Mouse (Mus musculus): ENCODE measurements at regions not wholly inside any gene's neighbourhood (a gene's known extent, or its start where the extent isn't known, plus 50 kb on each side); places are given as distances from the start of the nearest gene placed in this dataset.
A peak's percentile ranks its signal among the peaks of the same experiment; 100 is the strongest.

DNA sequence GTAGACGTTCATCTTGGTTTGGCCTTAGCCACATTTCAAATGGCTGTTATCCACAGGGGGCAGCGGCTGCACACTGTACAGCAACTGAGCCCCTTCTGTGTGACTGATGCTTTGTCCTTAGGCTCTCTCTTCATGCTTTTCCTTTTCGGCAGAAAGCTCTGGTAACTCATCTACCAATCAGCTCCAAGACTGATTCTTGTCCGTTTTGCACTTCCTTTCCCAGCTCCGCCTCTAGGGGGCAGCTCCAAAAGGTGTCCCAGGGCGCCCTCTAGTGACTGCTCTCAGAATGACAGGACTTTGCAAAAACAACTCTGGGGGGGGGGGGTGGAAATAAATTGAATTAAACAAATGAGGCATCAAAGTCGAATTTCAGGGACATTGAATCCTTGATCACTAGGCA is 173.0 kb downstream of the Cog6 start:
- Histone ChIP-seq H3K79me2 (ENCODE audit: control insufficient read depth, insufficient read depth, low read length) (no peaks in the 10 kb centered on the region), H3K4me1 (ENCODE audit: control insufficient read depth, insufficient read depth, low read length) (peaks cover 1% of the 10 kb centered on the region; the same call in 1 of the 2 replicates), H3K27me3 (ENCODE audit: control insufficient read depth, insufficient read depth, low read length) (no peaks in the 10 kb centered on the region), H3K4me3 (ENCODE audit: insufficient read depth, low read depth, low read length) (no peak overlapping the region), H3K27ac (replicated peaks; ENCODE audit: insufficient read depth, low read depth, low read length) (no peak overlapping the region), H3K9ac (ENCODE audit: low read depth, low read length) (no peak overlapping the region), H3K36me3 (ENCODE audit: control insufficient read depth, insufficient read depth, low read length) (no peaks in the 10 kb centered on the region)
- TF ChIP-seq POLR2A (IDR thresholded peaks at IDR 0.05; ENCODE audit: extremely low read depth, insufficient read depth, low read length) (no peak), CTCF (IDR thresholded peaks at IDR 0.05; ENCODE audit: low read depth, low read length) (peak; percentile 95)
- 32% methylated on average over 7 of the region's 7 CpGs for WGBS
- DNase-seq (ENCODE audit: extremely low read depth, low read depth, low spot score): peak; percentile 63

DNA sequence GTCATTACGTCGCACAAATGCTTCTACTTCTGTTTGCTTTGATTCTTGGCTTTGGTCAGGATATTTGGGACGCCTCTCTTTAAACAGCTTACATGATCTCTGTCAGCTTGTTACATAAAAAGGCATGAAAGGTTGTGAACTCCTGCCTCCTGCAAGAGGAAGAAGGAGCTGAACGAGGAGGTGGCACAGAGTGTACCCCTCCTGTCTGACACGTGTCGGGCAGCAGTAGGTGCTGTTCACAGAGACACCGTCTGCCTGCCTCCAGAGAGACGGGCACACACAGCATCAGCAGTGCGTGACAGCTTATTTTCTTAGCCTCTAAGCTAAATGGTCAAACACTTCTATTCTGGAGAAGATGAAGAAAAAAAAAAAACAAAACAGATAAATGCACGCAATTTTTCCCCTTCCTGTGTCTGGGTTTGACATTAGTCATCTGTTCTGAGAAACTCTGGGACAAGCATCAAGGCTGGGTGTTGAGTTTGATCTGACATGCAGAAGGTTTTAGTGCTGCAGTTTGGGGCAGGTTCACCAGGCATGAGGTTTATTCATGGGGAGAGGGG is 174.1 kb downstream of the Cog6 start:
- DNase-seq (ENCODE audit: extremely low read depth, low read depth, low spot score): no peak
- H3K4me3 ChIP-seq (ENCODE audit: insufficient read depth, low read depth, low read length): no peak overlapping the region
- H3K79me2 ChIP-seq (ENCODE audit: control insufficient read depth, insufficient read depth, low read length): no peaks in the 10 kb centered on the region
- no peak for TF ChIP-seq CTCF (IDR thresholded peaks at IDR 0.05; ENCODE audit: low read depth, low read length)
- TF ChIP-seq POLR2A (IDR thresholded peaks at IDR 0.05; ENCODE audit: extremely low read depth, insufficient read depth, low read length): no peak
- WGBS: 82% methylated on average over 10 of the region's 10 CpGs
- no peaks in the 10 kb centered on the region for H3K36me3 ChIP-seq (ENCODE audit: control insufficient read depth, insufficient read depth, low read length)
- H3K9ac ChIP-seq (ENCODE audit: low read depth, low read length): no peak overlapping the region
- H3K27ac ChIP-seq (replicated peaks; ENCODE audit: insufficient read depth, low read depth, low read length): no peak overlapping the region
- H3K4me1 ChIP-seq (ENCODE audit: control insufficient read depth, insufficient read depth, low read length): peaks cover 1% of the 10 kb centered on the region; the same call in 1 of the 2 replicates
- no peaks in the 10 kb centered on the region for H3K27me3 ChIP-seq (ENCODE audit: control insufficient read depth, insufficient read depth, low read length)

DNA sequence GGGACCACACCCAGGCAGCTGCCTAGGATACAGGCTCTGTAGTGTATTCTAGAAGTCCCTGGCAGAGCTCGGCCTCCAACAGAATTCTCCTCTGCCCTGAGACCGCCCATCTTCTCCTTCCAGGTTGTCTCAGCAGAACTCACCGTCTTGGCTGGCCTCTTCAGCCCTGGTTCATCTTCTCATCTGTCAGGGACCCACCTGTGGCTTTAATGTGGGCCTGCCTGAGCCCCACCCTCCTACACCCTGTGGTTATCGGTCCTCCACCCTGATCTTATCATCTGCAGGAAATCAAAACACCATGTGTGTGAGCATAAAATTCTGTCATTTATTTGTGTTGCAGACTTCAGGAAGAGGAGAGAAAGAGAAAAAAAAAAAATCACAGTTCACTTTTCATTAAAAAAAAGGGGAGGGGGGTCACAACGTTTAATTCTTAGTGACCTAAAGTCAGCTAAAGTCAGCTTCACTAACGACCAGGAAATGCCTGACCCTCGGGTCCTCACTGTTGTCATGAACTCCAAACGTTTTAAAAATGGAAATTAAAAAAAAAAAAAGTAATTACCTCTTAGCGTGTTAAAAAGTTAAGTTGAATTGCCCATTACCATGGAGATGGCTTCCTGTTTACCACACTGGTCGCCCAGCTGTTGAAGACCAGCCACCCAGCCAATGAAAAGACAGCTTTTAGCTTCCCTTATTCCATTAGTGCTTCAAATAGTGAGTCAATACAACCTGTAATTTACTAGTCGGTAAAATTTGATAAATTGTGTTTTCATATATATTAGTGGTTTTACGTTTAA is 176.7 kb downstream of the Cog6 start:
- Histone ChIP-seq H3K9ac (ENCODE audit: low read depth, low read length) (no peak overlapping the region), H3K79me2 (ENCODE audit: control insufficient read depth, insufficient read depth, low read length) (no peaks in the 10 kb centered on the region), H3K4me3 (ENCODE audit: insufficient read depth, low read depth, low read length) (no peak overlapping the region), H3K27me3 (ENCODE audit: control insufficient read depth, insufficient read depth, low read length) (no peaks in the 10 kb centered on the region), H3K27ac (replicated peaks; ENCODE audit: insufficient read depth, low read depth, low read length) (no peak overlapping the region), H3K36me3 (ENCODE audit: control insufficient read depth, insufficient read depth, low read length) (no peaks in the 10 kb centered on the region), H3K4me1 (ENCODE audit: control insufficient read depth, insufficient read depth, low read length) (peaks cover 1% of the 10 kb centered on the region; the same call in 1 of the 2 replicates)
- no peak for TF ChIP-seq CTCF (IDR thresholded peaks at IDR 0.05; ENCODE audit: low read depth, low read length)
- no peak for TF ChIP-seq POLR2A (IDR thresholded peaks at IDR 0.05; ENCODE audit: extremely low read depth, insufficient read depth, low read length)
- 68% methylated on average over 12 of the region's 12 CpGs for WGBS
- DNase-seq (ENCODE audit: extremely low read depth, low read depth, low spot score): no peak

DNA sequence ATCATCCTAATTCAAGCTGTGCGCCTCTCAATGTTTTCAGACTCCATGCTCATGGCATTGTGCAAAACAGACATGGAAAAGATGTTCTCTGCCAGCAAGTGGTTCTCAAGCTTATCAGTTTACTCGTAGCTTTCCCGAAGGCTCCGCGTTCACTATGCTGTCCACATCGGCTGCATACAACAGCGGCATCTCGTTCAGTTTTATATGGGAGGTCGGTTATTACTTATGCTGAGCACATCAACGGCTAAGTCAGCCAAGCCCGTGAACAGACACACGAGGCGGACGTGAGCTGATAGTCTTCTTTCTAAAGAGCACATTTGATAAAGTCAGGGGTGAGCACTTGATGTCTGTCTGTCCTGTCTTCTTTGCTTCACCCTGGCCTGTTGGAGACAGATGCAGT is 179.0 kb downstream of the Cog6 start:
- Histone ChIP-seq H3K27ac (replicated peaks; ENCODE audit: insufficient read depth, low read depth, low read length) (no peak overlapping the region), H3K4me3 (ENCODE audit: insufficient read depth, low read depth, low read length) (no peak overlapping the region), H3K4me1 (ENCODE audit: control insufficient read depth, insufficient read depth, low read length) (no peaks in the 10 kb centered on the region), H3K79me2 (ENCODE audit: control insufficient read depth, insufficient read depth, low read length) (no peaks in the 10 kb centered on the region), H3K9ac (ENCODE audit: low read depth, low read length) (no peak overlapping the region), H3K36me3 (ENCODE audit: control insufficient read depth, insufficient read depth, low read length) (no peaks in the 10 kb centered on the region), H3K27me3 (ENCODE audit: control insufficient read depth, insufficient read depth, low read length) (no peaks in the 10 kb centered on the region)
- DNase-seq (ENCODE audit: extremely low read depth, low read depth, low spot score): no peak
- TF ChIP-seq POLR2A (IDR thresholded peaks at IDR 0.05; ENCODE audit: extremely low read depth, insufficient read depth, low read length) (no peak), CTCF (IDR thresholded peaks at IDR 0.05; ENCODE audit: low read depth, low read length) (no peak)
- 90% methylated on average over 14 of the region's 14 CpGs for WGBS

DNA sequence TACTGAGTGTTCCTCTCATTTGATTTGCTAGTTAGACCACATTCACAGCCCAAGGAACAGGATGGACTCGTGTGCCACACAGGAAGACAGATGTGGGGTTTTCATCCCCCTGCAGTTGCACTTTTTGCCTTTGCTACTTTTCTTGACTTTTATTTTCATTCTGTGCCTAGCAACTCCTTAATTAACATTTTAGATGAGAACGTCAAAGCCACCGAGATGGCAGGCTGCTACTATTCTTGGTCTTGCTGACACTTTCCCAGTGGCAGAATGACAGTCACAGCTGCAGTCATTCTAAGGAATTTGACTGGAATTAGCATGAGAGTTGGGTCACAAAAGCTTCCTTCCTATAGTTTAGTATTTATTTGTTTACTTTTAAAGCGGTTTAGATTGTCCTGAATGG is 179.5 kb downstream of the Cog6 start:
- Histone ChIP-seq H3K36me3 (ENCODE audit: control insufficient read depth, insufficient read depth, low read length) (no peaks in the 10 kb centered on the region), H3K4me1 (ENCODE audit: control insufficient read depth, insufficient read depth, low read length) (no peaks in the 10 kb centered on the region), H3K79me2 (ENCODE audit: control insufficient read depth, insufficient read depth, low read length) (no peaks in the 10 kb centered on the region), H3K27me3 (ENCODE audit: control insufficient read depth, insufficient read depth, low read length) (no peaks in the 10 kb centered on the region), H3K9ac (ENCODE audit: low read depth, low read length) (no peak overlapping the region), H3K27ac (replicated peaks; ENCODE audit: insufficient read depth, low read depth, low read length) (no peak overlapping the region), H3K4me3 (ENCODE audit: insufficient read depth, low read depth, low read length) (no peak overlapping the region)
- DNase-seq (ENCODE audit: extremely low read depth, low read depth, low spot score): no peak
- no peak for TF ChIP-seq CTCF (IDR thresholded peaks at IDR 0.05; ENCODE audit: low read depth, low read length)
- no peak for TF ChIP-seq POLR2A (IDR thresholded peaks at IDR 0.05; ENCODE audit: extremely low read depth, insufficient read depth, low read length)
- 82% methylated on average over 4 of the region's 4 CpGs for whole genome bisulfite sequencing

DNA sequence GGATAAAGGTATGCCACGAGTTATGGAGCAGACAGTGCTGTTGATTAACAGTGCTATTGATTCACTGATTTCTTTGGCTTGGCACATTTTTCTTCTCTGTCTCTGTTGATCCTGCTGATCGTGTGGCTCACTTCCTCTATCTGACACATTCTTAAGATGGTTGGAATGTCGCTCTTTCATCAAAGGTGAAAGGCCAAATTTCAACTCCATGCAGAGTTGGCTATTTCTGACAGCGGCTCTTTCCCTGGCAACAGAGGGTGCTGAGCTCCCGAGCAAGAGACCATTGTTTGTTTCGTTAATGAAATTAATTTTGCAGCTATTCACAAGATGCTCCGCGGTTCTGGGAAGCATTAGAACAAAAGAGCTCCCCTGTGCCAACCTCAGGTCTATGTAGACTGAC is 180.3 kb downstream of the Cog6 start:
- DNase-seq (ENCODE audit: extremely low read depth, low read depth, low spot score): no peak
- no peak overlapping the region for H3K4me3 ChIP-seq (ENCODE audit: insufficient read depth, low read depth, low read length)
- 45% methylated on average over 8 of the region's 8 CpGs for WGBS
- H3K27me3 ChIP-seq (ENCODE audit: control insufficient read depth, insufficient read depth, low read length): no peaks in the 10 kb centered on the region
- H3K9ac ChIP-seq (ENCODE audit: low read depth, low read length): no peak overlapping the region
- no peaks in the 10 kb centered on the region for H3K36me3 ChIP-seq (ENCODE audit: control insufficient read depth, insufficient read depth, low read length)
- TF ChIP-seq POLR2A (IDR thresholded peaks at IDR 0.05; ENCODE audit: extremely low read depth, insufficient read depth, low read length) (no peak), CTCF (IDR thresholded peaks at IDR 0.05; ENCODE audit: low read depth, low read length) (no peak)
- H3K4me1 ChIP-seq (ENCODE audit: control insufficient read depth, insufficient read depth, low read length): no peaks in the 10 kb centered on the region
- H3K79me2 ChIP-seq (ENCODE audit: control insufficient read depth, insufficient read depth, low read length): no peaks in the 10 kb centered on the region
- H3K27ac ChIP-seq (replicated peaks; ENCODE audit: insufficient read depth, low read depth, low read length): no peak overlapping the region
